Mouse (Mus musculus) cerebellum, adult 2 months (tissue): ENCODE measurements at regions not wholly inside any gene's neighbourhood (a gene's known extent, or its start where the extent isn't known, plus 50 kb on each side); places are given as distances from the start of the nearest gene placed in this dataset.

Experiments used
- DNase-seq, 2 experiments: peaks; one replicate each; pipeline ENCODE4 v3.0.0; 2021
- H3K27ac ChIP-seq: fragments of 200-500 bp; 2 replicates; pipeline ENCODE4 v1.5.1; 2012; ENCODE audit warnings: low read length, control low read depth, inconsistent platforms; ENCODE audit not compliant: insufficient read depth
- H3K27me3 ChIP-seq: fragments of 200-500 bp; 2 replicates; pipeline ENCODE4 v1.6.1; 2012; ENCODE audit warnings: inconsistent platforms, mild to moderate bottlenecking, low read length, moderate library complexity; ENCODE audit not compliant: control insufficient read depth, insufficient read depth
- H3K4me1 ChIP-seq: fragments of 200-500 bp; 2 replicates; pipeline ENCODE4 v1.6.1; 2011; ENCODE audit warnings: low read length; ENCODE audit not compliant: control insufficient read depth, insufficient read depth
- H3K4me3 ChIP-seq: fragments of 200-500 bp; replicated peaks from 2 replicates; pipeline ENCODE3; 2011; ENCODE audit warnings: mild to moderate bottlenecking, low read depth, low read length, control low read depth; ENCODE audit not compliant: insufficient read depth
- CTCF ChIP-seq: fragments of 200-500 bp; IDR thresholded peaks from 2 replicates; pipeline ENCODE4 v1.5.1; 2011; ENCODE audit warnings: low read depth, mild to moderate bottlenecking, control low read depth, low read length, moderate library complexity, borderline replicate concordance; ENCODE audit not compliant: insufficient read depth
- POLR2A ChIP-seq: fragments of 200-500 bp; IDR thresholded peaks from 2 replicates; pipeline ENCODE4 v1.6.1; 2011; ENCODE audit warnings: low read length, control low read depth, borderline replicate concordance; ENCODE audit not compliant: insufficient read depth
- WGBS: fragments of 180-500 bp; shearing (Covaris S2); methylation state at CpG from one replicate; pipeline ENCODE4 v1.1.7; 2018; 5-methylcytosine and 5-hydroxymethylcytosine counted together

DNA sequence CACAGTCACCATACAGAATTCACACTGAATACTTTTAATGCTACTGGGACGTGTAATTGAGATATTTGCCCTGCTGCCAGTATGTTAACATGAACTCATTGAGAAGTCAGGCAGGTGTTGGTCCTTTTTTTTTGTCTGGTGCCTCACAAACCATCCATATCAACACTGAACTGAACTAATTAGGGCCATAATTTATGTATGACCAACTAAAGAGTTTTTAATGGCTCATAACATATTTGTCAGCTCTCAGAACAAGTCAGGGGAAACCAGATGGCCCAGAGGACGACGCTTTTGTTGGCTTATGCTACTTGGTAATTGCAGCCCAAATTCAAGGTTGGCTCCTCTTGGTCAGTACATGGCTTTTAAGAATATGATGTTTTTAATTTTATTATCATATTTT lies 353.3 kb upstream of the Tom1l1 start:
- Histone ChIP-seq H3K27ac (no peak overlapping the region), H3K27me3 (no peaks in the 10 kb centered on the region), H3K4me3 (no peak overlapping the region), H3K4me1 (no peaks in the 10 kb centered on the region)
- WGBS, result 27% methylated on average over 3 of the region's 3 CpGs
- TF ChIP-seq POLR2A (no peak), CTCF (no peak)
- DNase-seq, result no peak
